Mouse (Mus musculus) bone marrow, adult 2 months (tissue): ENCODE measurements around the gene Gnb1.

ENCODE experiments used
- CTCF ChIP-seq: fragments of 200-500 bp; IDR thresholded peaks from 2 replicates; pipeline ENCODE4 v1.5.1; 2011; ENCODE audit warnings: low read length, control low read depth; ENCODE audit not compliant: control insufficient read depth, insufficient read depth
- POLR2A ChIP-seq: fragments of 200-500 bp; IDR thresholded peaks from 2 replicates; pipeline ENCODE4 v1.6.1; 2011; ENCODE audit warnings: low read depth, mild to moderate bottlenecking, control low read depth, low read length, borderline replicate concordance; ENCODE audit not compliant: control insufficient read depth

- TF ChIP-seq CTCF (no peak), POLR2A (no peak)
Observed at GRCm38 (mm10) chr4:155602753-155603152, 111.6 kb downstream of the Gnb1 start.
